Mouse (Mus musculus): ENCODE results near the gene Plppr3. TPM values are rescaled to one million over a fixed set of nuclear protein-coding genes. Genes with fewer than 3 reads are reported as not detected.

Gene Plppr3
- polyA plus RNA-seq, 1 experiment from 2014 or later, result 5.1 TPM

DNA sequence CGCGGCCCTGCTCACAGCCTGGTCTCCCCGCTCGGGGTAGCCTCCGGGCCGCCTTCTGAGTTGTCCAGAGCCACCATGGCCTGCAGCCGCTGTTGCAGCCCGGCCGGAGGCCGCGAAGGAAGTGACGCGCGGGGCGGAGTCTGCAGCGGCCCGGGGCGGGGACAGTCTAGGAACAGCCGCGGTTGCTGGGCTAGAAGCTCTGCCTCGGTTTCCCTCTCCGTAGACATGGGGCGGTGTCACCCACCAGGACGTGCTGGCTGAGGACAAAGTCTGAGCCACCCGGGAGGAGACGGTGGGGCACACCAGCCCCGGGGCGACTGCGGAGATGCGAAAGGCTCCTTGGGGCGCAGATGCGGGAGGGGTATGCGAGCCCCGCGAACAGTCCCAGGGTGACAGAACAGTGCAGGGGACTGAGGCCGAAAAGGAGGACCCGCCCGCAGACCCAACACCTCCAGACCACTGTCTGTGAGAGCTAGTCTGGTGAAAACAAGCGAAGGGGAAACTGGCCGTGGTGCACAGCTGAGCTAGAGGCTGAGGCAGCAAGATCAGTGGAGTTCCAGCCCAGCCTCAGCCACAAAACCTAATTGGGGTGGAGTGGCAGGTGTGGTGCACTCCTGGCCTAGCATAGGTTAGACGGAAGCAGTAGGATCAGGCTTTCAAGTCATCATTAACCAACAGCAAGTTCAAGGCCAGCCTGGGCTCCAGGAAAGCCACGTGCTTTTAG, 42.5 kb upstream of the Plppr3 start, which contains the start of gene Kiss1r:
Gene Kiss1r (plus strand): TSS at position 164 of the 724 bp plus-strand sequence.
- WGBS (ENCODE audit: insufficient replicate concordance), result 3% methylated on average over 42 of the region's 42 CpGs
- H3K4me3 ChIP-seq (ENCODE audit: low read depth, low read length), result peak within 1 kb of the TSS; percentile 79
- peak within 1 kb of the TSS; percentile 89 for H3K9ac ChIP-seq (ENCODE audit: low read depth, low read length)
- peak within 1 kb of the TSS; percentile 95 for H3K4me2 ChIP-seq (ENCODE audit: low read depth, low read length)
- peak within 1 kb of the TSS; percentile 88 for H3K27ac ChIP-seq (ENCODE audit: low read length)
- peaks cover 48% of the 10 kb centered on the region for H3K27me3 ChIP-seq (ENCODE audit: control insufficient read depth, insufficient read depth, low read depth, low read length)
- ATAC-seq (ENCODE audit: low read depth), result peak; percentile 80
- H3K9me3 ChIP-seq (replicated peaks; ENCODE audit: control insufficient read depth, low read length), result no peaks in the 10 kb centered on the region
- peaks cover 71% of the 10 kb centered on the region for H3K4me1 ChIP-seq (ENCODE audit: control insufficient read depth, low read depth, low read length)
- no peaks in the 10 kb centered on the region for H3K36me3 ChIP-seq (ENCODE audit: control insufficient read depth, insufficient read depth)

GRCm38 (mm10) chr10:79916081-79916480, 41.6 kb upstream of the Plppr3 start:
- no peak for ATAC-seq (ENCODE audit: low read depth)
- Histone ChIP-seq H3K4me1 (ENCODE audit: control insufficient read depth, low read depth, low read length) (peaks cover 64% of the 10 kb centered on the region), H3K4me3 (ENCODE audit: low read depth, low read length) (peak overlapping the region; percentile 79), H3K9me3 (replicated peaks; ENCODE audit: control insufficient read depth, low read length) (no peaks in the 10 kb centered on the region), H3K36me3 (ENCODE audit: control insufficient read depth, insufficient read depth) (peaks cover 2% of the 10 kb centered on the region; the same call in 1 of the 2 replicates), H3K27me3 (ENCODE audit: control insufficient read depth, insufficient read depth, low read depth, low read length) (peaks cover 39% of the 10 kb centered on the region), H3K27ac (ENCODE audit: low read length) (peak overlapping the region; percentile 88), H3K9ac (ENCODE audit: low read depth, low read length) (peak overlapping the region; percentile 89), H3K4me2 (ENCODE audit: low read depth, low read length) (peak overlapping the region; percentile 95)
- WGBS (ENCODE audit: insufficient replicate concordance), result 11% methylated on average over 8 of the region's 8 CpGs

- 24% methylated on average over 7 of the region's 7 CpGs for WGBS (ENCODE audit: insufficient replicate concordance)
- Histone ChIP-seq H3K9ac (ENCODE audit: low read depth, low read length) (peak overlapping the region; percentile 49), H3K27ac (ENCODE audit: low read length) (peak overlapping the region; percentile 88), H3K4me3 (ENCODE audit: low read depth, low read length) (peak overlapping the region; percentile 79), H3K27me3 (ENCODE audit: control insufficient read depth, insufficient read depth, low read depth, low read length) (peaks cover 29% of the 10 kb centered on the region), H3K4me1 (ENCODE audit: control insufficient read depth, low read depth, low read length) (peaks cover 57% of the 10 kb centered on the region), H3K9me3 (replicated peaks; ENCODE audit: control insufficient read depth, low read length) (no peaks in the 10 kb centered on the region), H3K4me2 (ENCODE audit: low read depth, low read length) (peak overlapping the region; percentile 95), H3K36me3 (ENCODE audit: control insufficient read depth, insufficient read depth) (peaks cover 5% of the 10 kb centered on the region)
- ATAC-seq (ENCODE audit: low read depth), result no peak
Measured at GRCm38 (mm10) chr10:79914948-79915596, 40.6 kb upstream of the Plppr3 start.

DNA sequence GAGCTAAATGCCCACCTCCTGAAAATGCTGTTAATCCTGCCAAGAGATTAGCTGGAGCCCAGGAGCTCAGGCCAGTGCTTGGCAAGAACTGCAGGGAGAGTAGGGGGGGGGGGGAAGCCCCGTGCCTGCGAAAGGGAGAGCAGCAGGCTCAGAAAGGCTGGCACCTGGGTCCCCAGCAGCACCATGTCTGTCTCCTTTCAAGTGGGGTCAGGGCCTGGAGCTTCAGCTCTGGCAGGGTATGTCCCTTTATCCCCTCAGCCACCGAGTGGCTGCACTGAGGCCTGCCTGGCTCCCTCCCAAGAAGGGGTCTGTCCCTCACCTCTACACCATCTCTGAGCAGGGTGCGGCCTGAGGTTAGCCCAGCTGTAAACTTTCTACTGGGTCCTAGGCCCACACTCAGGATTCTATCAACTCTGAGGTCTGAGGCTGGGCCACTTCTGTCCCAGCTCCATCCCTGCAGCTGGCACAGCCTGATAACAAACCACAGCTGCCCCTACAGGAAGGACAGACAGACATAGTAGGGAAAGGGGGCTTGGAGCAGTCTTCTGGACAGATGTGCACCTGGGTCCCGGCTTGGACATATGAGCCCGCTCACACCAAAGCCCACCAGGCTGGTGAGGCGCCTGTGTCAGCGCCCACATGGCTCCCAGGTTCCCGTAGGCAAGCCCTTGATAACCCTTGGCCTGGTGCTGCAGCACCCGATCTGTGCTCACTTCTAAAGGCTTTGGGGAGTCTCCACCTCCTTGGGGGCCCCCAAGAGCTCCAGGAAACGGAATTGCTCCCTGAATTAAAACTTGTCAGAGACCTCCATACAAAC, 39.9 kb upstream of the Plppr3 start:
- H3K4me3 ChIP-seq (ENCODE audit: low read depth, low read length), result peak overlapping the region; percentile 79
- WGBS (ENCODE audit: insufficient replicate concordance), result 28% methylated on average over 11 of the region's 11 CpGs
- ATAC-seq (ENCODE audit: low read depth), result peak; percentile 68

GRCm38 (mm10) chr10:79912412-79912811, 38.0 kb upstream of the Plppr3 start:
- Histone ChIP-seq H3K4me3 (ENCODE audit: low read depth, low read length) (no peak overlapping the region), H3K9me3 (replicated peaks; ENCODE audit: control insufficient read depth, low read length) (no peaks in the 10 kb centered on the region), H3K4me2 (ENCODE audit: low read depth, low read length) (no peak overlapping the region), H3K36me3 (ENCODE audit: control insufficient read depth, insufficient read depth) (peaks cover 5% of the 10 kb centered on the region), H3K9ac (ENCODE audit: low read depth, low read length) (no peak overlapping the region), H3K27me3 (ENCODE audit: control insufficient read depth, insufficient read depth, low read depth, low read length) (peaks cover 2% of the 10 kb centered on the region), H3K4me1 (ENCODE audit: control insufficient read depth, low read depth, low read length) (peaks cover 56% of the 10 kb centered on the region), H3K27ac (ENCODE audit: low read length) (no peak overlapping the region)
- no peak for ATAC-seq (ENCODE audit: low read depth)
- WGBS (ENCODE audit: insufficient replicate concordance), result 72% methylated on average over 20 of the region's 20 CpGs

More for the DNA sequence above, 39.9 kb upstream of the Plppr3 start:
- Histone ChIP-seq H3K27ac (ENCODE audit: low read length) (peak overlapping the region; percentile 88), H3K4me1 (ENCODE audit: control insufficient read depth, low read depth, low read length) (peaks cover 59% of the 10 kb centered on the region), H3K9me3 (replicated peaks; ENCODE audit: control insufficient read depth, low read length) (no peaks in the 10 kb centered on the region), H3K9ac (ENCODE audit: low read depth, low read length) (peak overlapping the region; percentile 49), H3K27me3 (ENCODE audit: control insufficient read depth, insufficient read depth, low read depth, low read length) (peaks cover 21% of the 10 kb centered on the region), H3K36me3 (ENCODE audit: control insufficient read depth, insufficient read depth) (peaks cover 5% of the 10 kb centered on the region), H3K4me2 (ENCODE audit: low read depth, low read length) (peak overlapping the region; percentile 95)

DNA sequence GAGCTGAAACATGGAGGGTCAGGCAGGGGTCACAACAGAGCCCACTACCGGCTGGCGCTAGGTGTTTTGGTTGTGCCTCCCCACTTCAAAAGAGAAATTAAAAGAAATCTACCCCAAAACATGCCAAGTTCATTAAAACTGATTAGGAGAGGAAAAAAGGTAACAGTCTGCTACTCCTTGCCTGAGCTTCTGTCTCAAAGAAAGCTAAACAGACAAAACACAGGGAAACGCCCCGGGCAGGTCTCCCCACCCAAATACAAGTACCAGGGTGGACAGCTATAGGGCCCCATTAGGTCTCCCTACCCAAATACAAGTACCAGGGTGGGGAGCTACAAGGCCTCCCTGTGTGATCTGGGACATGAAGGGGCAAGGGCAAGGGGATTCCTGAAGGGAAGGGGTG, 36.1 kb upstream of the Plppr3 start, which contains the start of gene Gm26602:
Gene Gm26602 (plus strand): TSS at position 301 of the 400 bp plus-strand sequence.
- ATAC-seq (ENCODE audit: low read depth), result no peak
- Histone ChIP-seq H3K27me3 (ENCODE audit: control insufficient read depth, insufficient read depth, low read depth, low read length) (no peaks in the 10 kb centered on the region), H3K27ac (ENCODE audit: low read length) (peak within 1 kb of the TSS; percentile 86; the same call in 1 of the 2 replicates), H3K4me3 (ENCODE audit: low read depth, low read length) (no peak within 1 kb of the TSS), H3K9me3 (replicated peaks; ENCODE audit: control insufficient read depth, low read length) (no peaks in the 10 kb centered on the region), H3K4me1 (ENCODE audit: control insufficient read depth, low read depth, low read length) (peaks cover 46% of the 10 kb centered on the region), H3K9ac (ENCODE audit: low read depth, low read length) (no peak within 1 kb of the TSS), H3K4me2 (ENCODE audit: low read depth, low read length) (no peak within 1 kb of the TSS), H3K36me3 (ENCODE audit: control insufficient read depth, insufficient read depth) (peaks cover 7% of the 10 kb centered on the region)
- 88% methylated on average over 4 of the region's 4 CpGs for WGBS (ENCODE audit: insufficient replicate concordance)

DNA sequence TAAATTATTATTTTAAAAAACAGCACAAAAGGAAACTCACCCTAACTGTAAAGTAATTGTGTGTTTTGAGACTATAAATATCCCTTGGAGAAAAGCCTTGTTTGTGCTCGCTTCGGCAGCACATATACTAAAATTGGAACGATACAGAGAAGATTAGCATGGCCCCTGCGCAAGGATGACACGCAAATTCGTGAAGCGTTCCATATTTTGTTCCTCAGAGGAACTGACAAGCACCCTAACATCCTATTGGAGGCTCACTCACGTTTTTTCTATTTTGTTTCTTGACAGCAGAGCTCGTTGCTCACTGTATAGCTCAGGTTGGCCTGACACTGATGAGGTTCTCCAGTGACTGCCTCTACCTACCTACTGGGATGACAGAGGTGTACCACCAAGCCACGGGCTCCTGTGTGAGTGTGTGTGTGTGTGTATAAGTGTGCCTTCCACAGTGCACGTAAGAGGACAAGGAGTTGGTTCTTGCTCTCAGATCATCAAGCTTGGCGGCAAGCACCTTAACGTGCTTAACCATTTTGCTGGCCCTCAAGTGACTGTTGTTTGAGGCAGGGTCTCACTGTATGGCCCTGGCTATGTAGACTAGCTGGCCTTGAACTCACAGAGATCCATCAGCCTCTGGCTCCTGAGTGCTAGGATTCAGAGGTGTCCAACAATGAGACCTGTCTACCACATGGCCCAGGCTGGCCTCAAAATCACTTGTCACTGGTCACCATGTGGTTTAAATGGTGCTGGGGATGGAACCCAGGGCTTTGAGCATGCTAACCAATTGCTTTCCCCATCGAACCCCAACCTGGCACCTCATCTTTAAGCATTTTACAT, 34.9 kb upstream of the Plppr3 start:
- 21% methylated on average over 14 of the region's 14 CpGs for WGBS (ENCODE audit: insufficient replicate concordance)
- Histone ChIP-seq H3K9me3 (replicated peaks; ENCODE audit: control insufficient read depth, low read length) (no peaks in the 10 kb centered on the region), H3K4me1 (ENCODE audit: control insufficient read depth, low read depth, low read length) (peaks cover 33% of the 10 kb centered on the region), H3K36me3 (ENCODE audit: control insufficient read depth, insufficient read depth) (peaks cover 12% of the 10 kb centered on the region), H3K27ac (ENCODE audit: low read length) (peak overlapping the region; percentile 86), H3K4me2 (ENCODE audit: low read depth, low read length) (peak overlapping the region; percentile 39; the same call in 1 of the 2 replicates), H3K27me3 (ENCODE audit: control insufficient read depth, insufficient read depth, low read depth, low read length) (no peaks in the 10 kb centered on the region), H3K4me3 (ENCODE audit: low read depth, low read length) (no peak overlapping the region; the same call in 1 of the 2 replicates), H3K9ac (ENCODE audit: low read depth, low read length) (peak overlapping the region; percentile 52)
- peak; percentile 58 for ATAC-seq (ENCODE audit: low read depth)
